Mouse (Mus musculus) liver, postnatal 0 days (tissue): ENCODE results near the gene Exoc8. TPM values are rescaled to one million over a fixed set of nuclear protein-coding genes. Genes with fewer than 3 reads are reported as not detected.

Experiments
- ATAC-seq: fragments of 200-750 bp; cut with Nextera tagmentation; 2 replicates; pipeline ENCODE4 v1.8.0; 2017; ENCODE audit warnings: mild to moderate bottlenecking, moderate library complexity
- DNase-seq: peaks from one replicate; pipeline ENCODE4 v3.0.0-alpha.2; 2016
- H3K27ac ChIP-seq: fragments of 300-500 bp; sonication (generic); 2 replicates; pipeline ENCODE4 v1.5.1; 2014; ENCODE audit warnings: antibody characterized with exemption, moderate library complexity, mild to moderate bottlenecking, low read depth
- H3K27me3 ChIP-seq: fragments of 300-500 bp; sonication (generic); 2 replicates; pipeline ENCODE4 v1.6.1; 2014; ENCODE audit warnings: low read length, control low read depth, mixed read lengths; ENCODE audit not compliant: insufficient read depth
- H3K36me3 ChIP-seq: fragments of 300-500 bp; sonication (generic); replicated peaks from 2 replicates; pipeline ENCODE4 v1.6.1; 2014; ENCODE audit warnings: mild to moderate bottlenecking, control low read depth, low read length, moderate library complexity, mixed read lengths; ENCODE audit not compliant: insufficient read depth
- H3K4me1 ChIP-seq: fragments of 300-500 bp; sonication (generic); 2 replicates; pipeline ENCODE4 v1.6.1; 2014; ENCODE audit warnings: antibody characterized with exemption, mild to moderate bottlenecking, control low read depth; ENCODE audit not compliant: insufficient read depth
- H3K4me2 ChIP-seq: fragments of 300-500 bp; sonication (generic); 2 replicates; pipeline ENCODE4 v1.6.1; 2014; ENCODE audit warnings: low read depth, mild to moderate bottlenecking, low read length, moderate library complexity, mixed read lengths
- H3K4me3 ChIP-seq: fragments of 300-500 bp; sonication (generic); 2 replicates; pipeline ENCODE4 v1.5.1; 2014; ENCODE audit warnings: low read depth, low read length
- H3K9ac ChIP-seq: fragments of 300-500 bp; sonication (generic); replicated peaks from 2 replicates; pipeline ENCODE4 v1.6.1; 2014; ENCODE audit warnings: mild to moderate bottlenecking, moderate library complexity
- H3K9me3 ChIP-seq: fragments of 300-500 bp; sonication (generic); 2 replicates; pipeline ENCODE4 v1.6.1; 2016; ENCODE audit warnings: mild to moderate bottlenecking, control low read depth, low read length, mixed read lengths
- CTCF ChIP-seq: sonication (generic); IDR thresholded peaks from 2 replicates; pipeline ENCODE4 v1.5.1; 2016; ENCODE audit warnings: antibody characterized with exemption, low read depth
- EP300 ChIP-seq: IDR thresholded peaks from 2 replicates; pipeline ENCODE4 v1.6.1; 2016; ENCODE audit warnings: antibody characterized with exemption, low read depth, mild to moderate bottlenecking
- WGBS: fragments of 180-500 bp; shearing (Covaris S2); extraction: QIAGEN DNeasy Blood & Tissue Kit; methylation state at CpG from one replicate; pipeline ENCODE4 v1.1.7; 2014; ENCODE audit not compliant: insufficient replicate concordance; 5-methylcytosine and 5-hydroxymethylcytosine counted together
- polyA plus RNA-seq: library from polyadenylated mRNA; unstranded; fragments of >200 nt; fragmentation: Nextera tagmentation; extraction: Ambion mirVana; gene quantifications from 2 replicates; pipeline ENCODE4 v1.2.1, GENCODE M21; 2015

Exoc8 gene
- polyA plus RNA-seq, 1 experiment from 2014 or later, result 2.8 TPM

DNA sequence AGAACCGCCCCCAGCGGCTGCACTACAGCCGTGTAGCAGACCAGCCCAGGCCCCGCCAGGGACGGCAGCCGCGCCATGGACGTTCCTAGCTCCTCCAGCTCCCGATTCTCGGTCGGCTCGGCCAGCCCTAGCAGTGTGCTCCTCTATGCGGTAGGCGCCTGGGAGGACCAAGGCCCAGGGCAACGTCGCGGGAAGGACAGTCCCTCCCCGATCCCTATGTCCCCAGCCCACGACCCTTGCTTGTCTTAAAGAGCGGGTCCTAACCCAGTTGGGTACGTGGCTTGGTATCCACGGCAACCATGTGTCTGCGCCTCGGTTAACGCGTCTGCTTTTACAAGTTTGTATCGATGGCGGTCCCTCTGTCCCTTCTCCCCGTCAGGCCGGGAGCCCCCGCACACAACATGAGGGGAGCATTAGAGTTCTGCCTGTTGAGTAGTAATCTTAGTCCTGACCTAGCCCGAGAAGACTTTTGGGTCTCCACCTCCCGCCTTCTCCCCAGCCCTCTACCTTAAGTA lies 34.3 kb downstream of the Exoc8 start:
- no peaks in the 10 kb centered on the region for H3K9me3 ChIP-seq
- peak overlapping the region; percentile 95 for H3K4me3 ChIP-seq
- peaks cover 29% of the 10 kb centered on the region for H3K4me1 ChIP-seq
- TF ChIP-seq EP300, result no peak
- peak; percentile 22; the same call in 1 of the 2 replicates for TF ChIP-seq CTCF
- peaks cover 11% of the 10 kb centered on the region for H3K36me3 ChIP-seq
- peak overlapping the region; percentile 94 for H3K27ac ChIP-seq
- peak overlapping the region; percentile 97 for H3K9ac ChIP-seq
- ATAC-seq (peak; percentile 33; the same call in 1 of the 2 replicates), DNase-seq (no peak)
- H3K27me3 ChIP-seq, result no peaks in the 10 kb centered on the region
- peak overlapping the region; percentile 89 for H3K4me2 ChIP-seq
- WGBS, result under 1% methylated on average over 32 of the region's 33 CpGs

GRCm38 (mm10) chr8:124862321-124863162 lies 35.0 kb downstream of the Exoc8 start, which contains the start of the genes Gnpat and 2810004N23Rik:
Gene Gnpat (plus strand): TSS chr8:124863033.
Gene 2810004N23Rik (minus strand): TSS chr8:124863120.
- no peaks in the 10 kb centered on the region for H3K27me3 ChIP-seq
- peak within 1 kb of the TSS; percentile 89 for H3K4me2 ChIP-seq
- peak within 1 kb of the TSS; percentile 95 for H3K4me3 ChIP-seq
- TF ChIP-seq EP300, result no peak
- no peak for TF ChIP-seq CTCF
- WGBS, result under 1% methylated on average over 54 of the region's 55 CpGs
- H3K36me3 ChIP-seq, result peaks cover 18% of the 10 kb centered on the region
- DNase-seq (peak; percentile 93), ATAC-seq (peak; percentile 96)
- H3K9me3 ChIP-seq, result no peaks in the 10 kb centered on the region
- H3K9ac ChIP-seq, result peak within 1 kb of the TSS; percentile 97
- H3K27ac ChIP-seq, result peak within 1 kb of the TSS; percentile 94
- H3K4me1 ChIP-seq, result peaks cover 29% of the 10 kb centered on the region

DNA sequence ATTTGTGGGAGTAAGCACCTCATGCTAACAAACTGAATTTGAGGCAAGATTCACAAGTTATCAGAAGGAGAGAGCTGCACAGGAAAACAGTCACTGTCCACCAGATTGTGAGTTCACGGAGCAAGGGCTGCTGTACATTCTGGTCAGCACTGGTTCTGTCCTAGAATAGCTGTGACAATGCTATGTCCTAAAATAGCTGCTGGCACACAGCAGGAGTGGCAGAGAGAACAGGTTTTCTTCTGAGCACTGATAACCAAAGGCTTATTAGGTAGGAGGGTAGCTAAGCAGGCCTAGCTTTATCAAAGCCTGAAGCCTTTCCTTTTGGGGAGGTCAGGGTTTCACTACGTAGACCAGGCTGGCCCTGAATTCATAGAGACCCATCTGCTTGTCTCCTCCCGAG lies 37.3 kb downstream of the Exoc8 start:
- H3K36me3 ChIP-seq, result peaks cover 30% of the 10 kb centered on the region

DNA sequence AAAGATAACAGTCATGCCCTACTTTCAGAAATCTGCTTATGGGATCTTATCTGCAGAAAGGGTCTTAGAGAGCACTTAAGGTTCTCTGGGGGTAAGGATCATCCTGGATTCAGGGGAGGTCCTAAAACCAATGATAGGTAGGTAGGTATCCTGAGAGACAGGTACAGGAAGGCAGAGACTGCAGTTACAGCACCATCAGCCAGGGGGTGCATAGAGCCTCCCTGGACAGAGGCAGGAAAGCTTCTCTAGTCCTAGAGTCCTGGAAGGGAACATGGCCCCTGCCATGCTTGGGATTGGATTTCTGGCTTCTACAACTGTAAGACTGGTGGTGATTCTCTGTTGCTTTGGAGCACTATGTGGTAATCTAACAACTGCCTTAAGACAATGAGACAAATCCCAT lies 38.0 kb downstream of the Exoc8 start:
- no peak for ATAC-seq
- Histone ChIP-seq H3K27ac (no peak overlapping the region), H3K36me3 (peaks cover 31% of the 10 kb centered on the region), H3K4me1 (peaks cover 10% of the 10 kb centered on the region), H3K9ac (no peak overlapping the region), H3K4me2 (no peak overlapping the region), H3K4me3 (no peak overlapping the region), H3K9me3 (no peaks in the 10 kb centered on the region; the same call in 1 of the 2 replicates), H3K27me3 (no peaks in the 10 kb centered on the region)
- peak; percentile 44 for DNase-seq
- TF ChIP-seq CTCF, result peak; percentile 73
- no peak for TF ChIP-seq EP300

More for the DNA sequence above, 37.3 kb downstream of the Exoc8 start:
- TF ChIP-seq CTCF, result no peak
- TF ChIP-seq EP300, result no peak
- Histone ChIP-seq H3K4me1 (peaks cover 18% of the 10 kb centered on the region), H3K9ac (no peak overlapping the region), H3K4me3 (no peak overlapping the region), H3K4me2 (no peak overlapping the region), H3K27ac (no peak overlapping the region), H3K9me3 (no peaks in the 10 kb centered on the region), H3K27me3 (no peaks in the 10 kb centered on the region)
- WGBS, result 90% methylated on average over 3 of the region's 3 CpGs
- ATAC-seq (no peak), DNase-seq (no peak)

DNA sequence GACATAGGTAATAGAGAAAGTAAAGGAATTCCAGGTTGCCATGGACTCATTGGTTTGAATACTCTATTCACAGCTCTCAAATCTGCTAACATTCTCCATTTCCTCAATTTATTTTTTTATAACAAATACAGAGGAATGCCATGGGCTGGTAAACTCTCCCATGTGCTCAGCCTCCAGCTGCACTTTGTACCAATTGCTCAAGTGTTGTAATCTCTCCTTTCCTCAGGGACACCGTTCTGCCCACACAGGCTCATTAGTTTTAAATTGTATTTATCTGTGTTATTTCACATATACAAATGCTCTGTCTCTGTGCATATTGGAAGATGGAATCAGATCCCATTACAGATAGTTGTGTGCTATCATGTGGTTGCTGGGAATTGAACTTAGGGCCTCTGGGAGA lies 44.0 kb downstream of the Exoc8 start:
- Histone ChIP-seq H3K27me3 (no peaks in the 10 kb centered on the region), H3K4me1 (no peaks in the 10 kb centered on the region), H3K4me3 (no peak overlapping the region), H3K9me3 (peaks cover 3% of the 10 kb centered on the region), H3K36me3 (peaks cover 23% of the 10 kb centered on the region), H3K9ac (no peak overlapping the region), H3K4me2 (no peak overlapping the region), H3K27ac (no peak overlapping the region)
- 67% methylated on average over 1 of the region's 1 CpGs for WGBS
- TF ChIP-seq CTCF (no peak), EP300 (no peak)
- ATAC-seq, result no peak
- no peak for DNase-seq

GRCm38 (mm10) chr8:124845573-124845972 lies 51.9 kb downstream of the Exoc8 start:
- no peak for TF ChIP-seq EP300
- TF ChIP-seq CTCF, result no peak
- Histone ChIP-seq H3K4me1 (peaks cover 13% of the 10 kb centered on the region), H3K9me3 (no peaks in the 10 kb centered on the region), H3K4me2 (no peak overlapping the region), H3K9ac (no peak overlapping the region), H3K27me3 (no peaks in the 10 kb centered on the region), H3K27ac (peak overlapping the region; percentile 29; the same call in 1 of the 2 replicates), H3K4me3 (no peak overlapping the region), H3K36me3 (peaks cover 6% of the 10 kb centered on the region)
- DNase-seq (no peak), ATAC-seq (no peak)
- 69% methylated on average over 5 of the region's 5 CpGs for WGBS
